Mouse (Mus musculus) left cerebral cortex, postnatal 25 days (tissue): Measurements from ENCODE around the gene Nxph3. TPM values are rescaled to one million over a fixed set of nuclear protein-coding genes. Genes with fewer than 3 reads are reported as not detected.

Experiments used
- DNase-seq, 2 experiments: peaks; one replicate each; pipeline ENCODE4 v3.0.0; 2022; ENCODE audit warnings: low spot score in 2 of 2, mixed read lengths in 1 of 2
- intact Hi-C: fragments of 180-260 bp; cut with DNase I; formaldehyde crosslinking; loops from one replicate; pipeline ENCODE4 v1.15.1; 2025
- total RNA-seq, 2 experiments: library from RNA; stranded (reverse); gene quantifications; 2 replicates each; pipeline ENCODE4 v1.2.3; 2021

Gene Nxph3
- 10 to 100 TPM; 20.5 to 35.2 TPM for total RNA-seq

- intact Hi-C loops: no loop called here
- peak; percentile 54 for DNase-seq
These were observed at the start of gene Nxph3 for GRCm38 (mm10) chr11:95514298-95514861. TSS of gene Nxph3 (minus strand) at chr11:95514570.

- DNase-seq: no peak
- intact Hi-C loops: no loop called here
These were observed 49.5 kb upstream of the Nxph3 start for GRCm38 (mm10) chr11:95563849-95564248.

- intact Hi-C loops: no loop called here
- DNase-seq: no peak
These were observed 46.4 kb upstream of the Nxph3 start for GRCm38 (mm10) chr11:95560773-95561172.

GRCm38 (mm10) chr11:95559761-95560160, 45.4 kb upstream of the Nxph3 start:
- intact Hi-C loops: no loop called here
- no peak for DNase-seq

- peak in 1 of 2 experiments; percentile 50 for DNase-seq
- intact Hi-C loops: no loop called here
These were observed 43.3 kb upstream of the Nxph3 start for GRCm38 (mm10) chr11:95557719-95558118.

GRCm38 (mm10) chr11:95557032-95557431, 42.7 kb upstream of the Nxph3 start:
- DNase-seq: no peak
- intact Hi-C loops: no loop called here

GRCm38 (mm10) chr11:95555279-95555678, 40.9 kb upstream of the Nxph3 start:
- no peak for DNase-seq
- intact Hi-C loops: no loop called here

GRCm38 (mm10) chr11:95550301-95551021, 36.1 kb upstream of the Nxph3 start:
- DNase-seq: peak in 1 of 2 experiments; percentile 59
- intact Hi-C loops: no loop called here

GRCm38 (mm10) chr11:95546021-95546782, 31.8 kb upstream of the Nxph3 start:
- intact Hi-C loops: no loop called here
- DNase-seq: no peak

GRCm38 (mm10) chr11:95544546-95545327, 30.4 kb upstream of the Nxph3 start:
- intact Hi-C loops: no loop called here
- DNase-seq: no peak

GRCm38 (mm10) chr11:95540637-95541385, 26.4 kb upstream of the Nxph3 start:
- no peak for DNase-seq
- intact Hi-C loops: no loop called here

GRCm38 (mm10) chr11:95538378-95539104, 24.2 kb upstream of the Nxph3 start:
- no peak for DNase-seq
- intact Hi-C loops: no loop called here

- intact Hi-C loops: loop anchor here (1.0 kb wide), 2 partner anchors 53 to 116 kb away; no protein-coding TSS in a partner anchor
These were observed 19.3 kb upstream of the Nxph3 start for GRCm38 (mm10) chr11:95533484-95534160.

GRCm38 (mm10) chr11:95532353-95533072, 18.1 kb upstream of the Nxph3 start:
- no peak for DNase-seq
- intact Hi-C loops: loop anchor here (1.0 kb wide), 2 partner anchors 54 to 117 kb away; no protein-coding TSS in a partner anchor

More at GRCm38 (mm10) chr11:95533484-95534160, 19.3 kb upstream of the Nxph3 start:
- DNase-seq: peak; percentile 83 to 87

GRCm38 (mm10) chr11:95528231-95528630, 13.9 kb upstream of the Nxph3 start:
- no peak for DNase-seq
- intact Hi-C loops: loop anchor here (10.0 kb wide), 1 partner anchor 213 kb away; the partner anchor contains the start of gene Kat7

GRCm38 (mm10) chr11:95527307-95527706, 12.9 kb upstream of the Nxph3 start:
- intact Hi-C loops: loop anchor here (10.0 kb wide), 1 partner anchor 213 kb away; the partner anchor contains the start of gene Kat7
- DNase-seq: no peak

- intact Hi-C loops: loop anchor here (2.0 to 10.0 kb wide), 3 partner anchors 207 to 405 kb away; partner anchors contain the start of gene Kat7
- DNase-seq: peak; percentile 77 to 84
These were observed 7.2 kb upstream of the Nxph3 start for GRCm38 (mm10) chr11:95521563-95521962.
